Mouse (Mus musculus): ENCODE results near the gene Filip1l. TPM values are rescaled to one million over a fixed set of nuclear protein-coding genes. Genes with fewer than 3 reads are reported as not detected.

The Filip1l gene
- polyA plus RNA-seq, 1 experiment, result 11.0 TPM

DNA sequence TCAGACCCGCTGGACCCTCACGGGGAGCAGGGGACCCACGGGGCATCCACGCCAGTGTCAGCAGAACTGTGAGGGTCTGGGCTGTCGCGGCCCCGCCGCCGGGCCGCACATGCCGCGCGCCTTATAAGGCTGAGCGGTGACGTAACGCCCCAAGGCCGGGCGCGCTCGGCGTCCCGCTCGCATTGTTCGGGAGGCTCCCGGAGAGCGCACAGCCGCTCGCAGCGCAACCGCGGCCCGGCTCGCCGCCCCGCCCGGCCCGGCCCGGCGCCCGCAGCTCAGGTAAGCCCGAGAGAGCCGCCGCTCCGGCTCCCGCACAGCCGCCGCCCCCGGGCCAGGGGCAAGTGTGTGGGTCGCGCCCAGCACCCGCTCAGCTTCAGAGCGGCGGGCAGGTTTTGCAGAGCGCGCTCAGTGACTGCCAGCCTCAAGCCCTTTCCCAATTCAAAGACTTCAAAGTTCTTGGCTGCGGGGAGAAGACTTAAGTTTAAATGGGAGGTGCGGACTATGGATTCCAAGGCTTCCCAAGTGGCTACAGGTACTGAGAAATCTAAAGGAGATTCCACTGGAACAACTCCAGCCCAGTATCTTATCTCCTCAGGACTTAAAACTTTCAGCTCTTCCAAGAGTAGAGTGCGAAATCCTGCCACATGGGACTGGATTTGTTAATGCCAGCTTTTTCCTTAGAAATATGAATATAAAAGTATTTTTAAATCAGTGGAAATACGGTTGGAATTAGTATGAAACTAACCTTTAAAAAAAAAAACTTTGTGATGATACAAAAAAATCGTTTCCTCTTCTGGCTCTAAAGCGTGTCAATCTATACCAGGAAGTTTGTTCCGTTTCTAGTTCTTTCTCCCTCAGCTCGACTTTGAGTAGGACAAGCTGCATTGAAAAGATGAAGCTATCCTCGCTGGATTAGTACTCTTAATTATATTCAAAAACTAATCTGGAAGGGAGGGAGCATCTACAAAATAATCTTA lies 196.5 kb downstream of the Filip1l start:
- under 1% methylated on average over 64 of the region's 64 CpGs for WGBS
- DNase-seq (ENCODE audit: low read depth, low spot score), result no peak

DNA sequence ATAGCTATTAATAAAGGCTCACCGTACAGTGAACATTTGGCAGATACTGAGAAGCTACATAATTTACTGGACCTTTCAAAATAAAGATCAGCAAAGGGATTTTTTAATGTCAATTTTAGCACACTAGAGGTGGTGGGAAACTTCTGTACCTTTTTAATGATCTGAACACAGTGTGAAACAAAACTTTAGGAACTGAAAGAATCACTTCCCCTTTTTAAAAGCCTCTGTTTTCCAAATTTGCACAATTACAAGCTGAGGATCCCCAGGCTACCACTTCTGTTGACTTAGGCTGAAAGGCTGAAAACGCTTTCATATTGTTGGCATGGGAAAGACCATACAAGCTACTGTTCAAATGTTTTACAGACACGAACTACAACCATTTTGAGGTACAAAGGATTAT lies 197.2 kb downstream of the Filip1l start:
- WGBS, result 2% methylated on average over 3 of the region's 3 CpGs
- DNase-seq (ENCODE audit: low read depth, low spot score), result no peak

DNA sequence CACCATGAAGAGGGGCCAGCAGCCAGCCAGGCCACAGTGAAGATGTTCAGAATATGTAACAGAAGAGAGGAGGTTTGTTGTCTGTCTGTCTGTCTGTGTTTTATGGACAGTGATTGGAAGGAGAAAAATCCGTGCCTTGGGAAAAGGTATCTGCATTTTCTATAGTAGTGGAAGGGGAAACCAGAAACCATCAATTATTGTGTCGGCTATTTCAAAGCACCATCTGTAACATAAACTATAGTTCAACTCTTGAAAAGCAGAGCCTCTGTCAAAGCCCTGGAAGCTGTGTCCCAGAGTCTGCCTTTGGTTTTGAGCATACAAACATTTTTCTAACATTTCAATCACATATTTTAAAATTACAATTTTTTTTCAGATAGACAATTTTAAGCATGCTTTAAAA lies 197.9 kb downstream of the Filip1l start:
- WGBS, result 10% methylated on average over 2 of the region's 2 CpGs
- no peak for DNase-seq (ENCODE audit: low read depth, low spot score)

DNA sequence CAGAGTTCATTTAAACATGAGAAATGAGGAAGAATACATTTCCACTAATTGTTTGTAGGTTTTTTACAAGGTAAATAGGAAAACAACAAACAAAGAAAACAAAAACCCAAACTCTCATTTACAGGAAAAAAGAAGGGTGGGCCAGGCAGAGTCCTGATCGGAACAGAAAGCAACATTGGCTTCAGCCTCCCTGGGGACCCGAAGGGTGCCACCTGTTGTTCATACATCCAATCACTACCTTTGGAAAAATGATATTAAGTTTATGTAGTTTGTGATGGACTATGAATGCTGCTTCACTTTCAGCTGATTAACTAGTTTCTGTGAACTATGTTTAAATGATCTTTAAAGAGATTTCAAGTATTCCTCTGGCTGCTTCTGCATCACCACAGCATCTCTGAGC lies 198.7 kb downstream of the Filip1l start:
- DNase-seq (ENCODE audit: low read depth, low spot score), result no peak
- WGBS, result 10% methylated on average over 2 of the region's 2 CpGs

DNA sequence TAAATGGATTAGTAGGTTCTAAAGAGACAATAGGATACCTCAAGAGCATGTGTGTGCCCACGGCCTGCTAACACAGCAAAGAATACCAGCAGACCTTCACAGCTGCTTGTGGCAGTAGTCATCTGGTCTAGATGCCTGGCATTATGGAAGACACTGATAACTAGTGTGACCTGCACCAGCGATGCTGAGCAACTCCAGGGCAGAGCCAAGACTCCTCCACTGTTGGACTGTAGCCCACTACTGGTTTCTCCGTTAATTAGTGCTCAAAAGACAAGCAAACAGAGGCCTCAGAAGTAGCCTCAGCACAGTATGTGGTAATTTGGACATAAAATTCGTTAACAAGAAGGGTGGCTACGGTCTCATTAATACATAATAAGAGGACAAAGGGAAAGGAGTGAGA lies 199.8 kb downstream of the Filip1l start:
- no peak for DNase-seq (ENCODE audit: low read depth, low spot score)
- 56% methylated on average over 5 of the region's 5 CpGs for WGBS

DNA sequence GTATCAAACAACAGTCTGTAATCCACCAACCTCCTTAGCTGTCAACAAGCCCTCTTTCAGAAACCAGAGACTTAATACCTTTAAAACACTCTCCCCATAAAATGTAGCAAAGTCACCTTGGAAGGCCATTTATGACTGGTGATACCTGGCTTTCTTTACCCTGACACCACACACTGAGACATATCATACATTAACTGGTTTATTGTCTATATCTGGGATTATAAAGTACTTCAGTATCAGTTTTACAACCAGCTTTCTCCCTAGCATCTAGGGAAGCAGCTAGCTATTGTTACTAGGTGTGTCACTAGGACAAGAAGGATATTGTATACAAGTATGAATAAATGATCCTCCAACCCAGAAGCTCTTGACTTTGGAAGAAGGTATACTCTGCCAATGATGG lies 200.3 kb downstream of the Filip1l start:
- peak; percentile 64 for DNase-seq (ENCODE audit: low read depth, low spot score)

DNA sequence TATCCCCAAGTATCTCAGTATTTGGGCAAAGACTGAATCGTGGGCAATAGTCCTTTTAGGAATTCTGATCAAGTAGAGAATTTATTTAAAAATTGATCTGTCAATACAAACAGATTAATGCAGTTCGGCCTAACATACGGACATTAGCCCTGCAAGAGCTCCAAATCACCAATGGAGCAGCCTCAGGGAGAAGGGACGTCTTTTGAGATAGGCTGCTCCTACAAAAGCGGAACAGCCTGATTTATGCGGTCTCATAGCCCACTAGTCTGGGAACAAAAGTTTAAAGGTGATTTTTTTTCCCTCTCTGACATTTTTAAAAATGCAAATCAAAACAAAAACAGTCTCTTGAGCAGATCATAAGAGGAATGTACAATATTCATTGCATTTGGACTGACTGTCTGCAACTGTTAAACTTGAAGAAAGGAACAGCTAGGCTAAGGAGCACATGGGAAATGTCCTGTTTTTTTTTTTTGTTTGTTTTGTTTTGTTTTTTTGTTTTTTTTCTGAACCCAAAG lies 202.1 kb downstream of the Filip1l start:
- 72% methylated on average over 6 of the region's 6 CpGs for WGBS
- DNase-seq (ENCODE audit: low read depth, low spot score), result no peak

DNA sequence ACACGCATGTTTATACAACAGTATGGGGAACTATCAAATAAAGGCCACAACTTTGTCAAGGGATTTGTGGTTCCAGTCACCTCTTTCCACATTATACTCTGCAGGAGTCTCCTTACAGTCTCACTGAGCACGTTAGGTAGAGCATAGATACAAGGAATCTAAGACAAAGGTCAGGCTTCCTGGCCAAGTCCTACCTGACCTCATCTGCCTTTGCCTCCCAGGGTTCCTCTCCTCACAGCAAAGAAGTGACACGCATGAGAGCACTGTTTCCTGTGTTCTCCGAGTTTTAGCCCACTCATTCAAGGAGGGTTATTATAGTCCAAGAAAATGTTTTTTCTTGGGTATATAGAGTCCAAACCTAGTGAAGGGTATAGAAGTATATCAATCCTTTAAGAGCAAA lies 202.8 kb downstream of the Filip1l start:
- DNase-seq (ENCODE audit: low read depth, low spot score), result no peak
- 43% methylated on average over 4 of the region's 4 CpGs for WGBS

DNA sequence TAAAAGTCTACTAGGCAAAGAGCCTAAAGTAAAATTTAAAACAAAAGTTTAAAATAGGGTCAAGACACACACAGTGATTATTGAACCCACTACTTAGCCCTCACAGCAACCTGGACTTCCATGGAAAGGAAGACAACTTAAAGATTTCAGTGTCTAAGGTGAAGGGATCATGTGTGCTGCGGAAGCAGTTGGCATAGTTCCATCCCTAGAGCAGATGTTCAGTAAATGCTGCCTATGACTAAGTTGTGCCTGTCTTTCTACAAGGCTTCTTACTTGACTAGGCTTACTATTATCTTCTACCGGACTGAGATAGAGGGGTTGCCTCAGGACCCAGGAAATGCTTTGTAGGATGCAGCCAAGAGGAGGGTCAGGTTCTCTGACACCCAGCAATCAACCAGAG lies 203.4 kb downstream of the Filip1l start:
- WGBS, result 19% methylated on average over 2 of the region's 2 CpGs
- DNase-seq (ENCODE audit: low read depth, low spot score), result no peak

DNA sequence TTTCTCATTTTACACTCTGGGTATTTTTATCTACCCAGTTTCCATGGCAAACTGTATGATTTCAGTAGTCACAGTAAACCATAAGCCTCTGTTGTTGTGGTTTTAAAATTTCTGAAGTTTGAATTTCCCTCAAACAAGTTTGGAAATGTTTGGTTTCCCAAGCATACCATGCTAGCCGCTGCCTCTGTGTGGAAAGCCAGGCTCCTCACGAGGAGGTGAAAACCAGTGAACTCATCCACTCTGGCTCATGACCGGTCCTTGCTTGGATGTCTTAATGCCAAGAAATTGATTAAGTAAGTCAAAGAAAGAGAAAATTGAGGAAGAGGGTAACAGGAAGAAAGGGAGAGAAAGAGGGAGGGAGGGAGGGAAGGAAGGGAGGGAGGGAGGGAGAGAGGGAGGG lies 205.4 kb downstream of the Filip1l start:
- WGBS, result 75% methylated on average over 3 of the region's 3 CpGs
- no peak for DNase-seq (ENCODE audit: low read depth, low spot score)

DNA sequence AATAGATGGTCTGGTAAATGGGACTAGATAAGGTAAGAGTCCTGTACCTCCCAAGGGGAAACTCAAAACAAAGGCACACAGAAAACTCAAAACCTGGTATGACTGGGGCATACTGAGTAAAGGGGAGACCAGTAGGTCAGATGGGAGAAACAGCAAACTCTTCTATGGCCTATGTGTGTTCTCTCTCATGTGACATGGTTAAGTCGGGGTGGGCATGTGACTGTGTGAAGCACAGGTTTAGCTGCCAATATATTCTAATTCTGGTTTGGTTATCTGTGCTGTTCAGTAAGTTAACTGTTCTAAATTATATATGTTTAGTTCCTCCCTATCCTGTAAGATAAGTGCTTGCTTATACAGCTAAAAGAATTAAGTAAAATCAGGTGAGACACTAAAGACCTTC lies 207.3 kb downstream of the Filip1l start:
- 95% methylated on average over 1 of the region's 1 CpGs for WGBS
- no peak for DNase-seq (ENCODE audit: low read depth, low spot score)

DNA sequence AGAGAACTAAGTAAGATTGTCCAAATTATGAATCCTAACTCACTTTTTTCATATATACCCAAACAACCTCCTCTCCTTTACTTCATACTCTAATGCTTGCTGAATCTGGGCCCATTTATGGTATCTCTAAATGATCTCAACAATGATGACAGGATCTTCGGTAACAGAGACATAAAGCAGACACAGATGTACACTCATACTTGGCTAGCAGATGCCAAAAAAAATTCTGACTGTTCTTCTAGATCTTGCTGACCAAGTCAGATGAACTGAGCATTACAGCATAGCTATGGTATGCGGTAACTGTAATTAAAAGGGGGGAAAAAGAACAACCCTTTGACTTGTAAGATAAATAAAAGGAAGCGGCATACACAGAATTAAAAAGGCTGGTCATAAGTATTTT lies 210.6 kb downstream of the Filip1l start:
- no peak for DNase-seq (ENCODE audit: low read depth, low spot score)
- WGBS, result 45% methylated on average over 3 of the region's 3 CpGs

DNA sequence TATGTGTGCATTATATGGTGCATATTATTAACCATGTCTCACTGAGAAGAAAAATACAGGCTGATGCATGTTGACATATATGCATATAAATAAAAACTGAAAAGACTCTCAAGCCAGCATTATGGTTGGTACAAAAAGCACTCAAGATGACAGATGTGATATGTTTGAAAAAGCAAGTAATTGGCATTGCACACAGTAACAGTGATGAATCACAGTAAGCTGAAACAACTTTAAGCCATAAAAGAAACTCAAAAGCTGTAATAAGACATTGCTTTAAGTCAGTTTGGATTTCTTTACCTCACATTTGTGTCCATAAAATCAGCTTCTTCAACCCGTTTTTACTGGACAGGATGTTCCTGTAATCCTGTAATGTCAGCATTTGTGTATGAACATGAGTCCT lies 211.9 kb downstream of the Filip1l start:
- no peak for DNase-seq (ENCODE audit: low read depth, low spot score)
- 13% methylated on average over 1 of the region's 1 CpGs for WGBS

DNA sequence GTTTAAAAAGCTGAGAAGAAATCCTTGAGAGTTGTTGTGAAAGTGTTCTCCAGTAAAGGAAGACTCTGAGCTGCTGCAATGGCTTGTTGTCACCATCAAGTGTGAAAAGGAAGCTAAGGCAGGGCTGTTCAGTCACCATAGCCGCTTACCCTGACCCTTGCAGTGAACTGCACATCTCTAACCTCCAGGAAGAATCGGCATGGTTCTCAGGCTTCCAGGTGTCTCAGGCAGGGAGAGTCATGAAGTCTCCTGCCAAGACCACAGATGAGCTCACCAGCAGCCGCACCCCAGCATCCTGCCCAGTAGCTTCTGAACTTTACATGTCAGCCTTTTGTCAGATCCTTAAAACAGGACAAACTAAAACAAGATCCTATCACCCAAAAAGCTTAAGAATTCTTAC lies 213.3 kb downstream of the Filip1l start:
- WGBS, result 11% methylated on average over 3 of the region's 3 CpGs
- DNase-seq (ENCODE audit: low read depth, low spot score), result no peak

DNA sequence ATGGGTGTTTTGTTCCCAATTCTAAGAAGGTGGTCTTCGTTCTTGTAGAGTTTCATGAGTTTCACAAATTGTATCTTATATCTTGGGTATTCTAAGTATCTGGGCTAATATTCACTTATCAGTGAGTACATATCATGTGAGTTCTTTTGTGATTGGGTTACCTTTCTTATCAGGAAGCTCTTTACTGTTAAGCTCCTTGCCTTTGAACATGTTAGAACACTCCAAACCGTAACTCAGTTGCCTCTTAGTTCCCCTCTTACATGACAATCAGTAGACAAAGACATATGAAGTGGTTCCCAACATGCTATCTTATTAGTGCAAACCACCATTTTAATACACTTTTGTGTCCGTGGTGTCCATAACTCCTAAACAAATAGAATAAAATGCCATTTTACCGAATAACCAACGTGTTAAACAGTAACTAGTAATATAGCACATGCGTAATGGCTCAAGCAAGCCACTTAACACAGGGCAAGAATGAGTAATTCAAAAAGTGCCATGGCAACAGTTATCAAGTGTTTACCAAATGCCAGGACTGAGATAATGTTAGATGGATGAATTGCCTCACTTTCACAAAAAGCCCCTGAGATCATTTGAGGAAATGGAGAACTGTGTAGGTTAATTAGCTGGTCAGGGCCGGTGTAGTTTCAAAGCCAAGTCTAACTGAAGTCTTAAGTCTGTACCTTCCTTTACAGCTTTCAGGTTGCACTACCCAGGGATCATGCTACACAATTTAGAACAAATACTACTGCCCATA lies 215.9 kb downstream of the Filip1l start:
- WGBS, result 38% methylated on average over 7 of the region's 7 CpGs
- DNase-seq (ENCODE audit: low read depth, low spot score), result no peak

DNA sequence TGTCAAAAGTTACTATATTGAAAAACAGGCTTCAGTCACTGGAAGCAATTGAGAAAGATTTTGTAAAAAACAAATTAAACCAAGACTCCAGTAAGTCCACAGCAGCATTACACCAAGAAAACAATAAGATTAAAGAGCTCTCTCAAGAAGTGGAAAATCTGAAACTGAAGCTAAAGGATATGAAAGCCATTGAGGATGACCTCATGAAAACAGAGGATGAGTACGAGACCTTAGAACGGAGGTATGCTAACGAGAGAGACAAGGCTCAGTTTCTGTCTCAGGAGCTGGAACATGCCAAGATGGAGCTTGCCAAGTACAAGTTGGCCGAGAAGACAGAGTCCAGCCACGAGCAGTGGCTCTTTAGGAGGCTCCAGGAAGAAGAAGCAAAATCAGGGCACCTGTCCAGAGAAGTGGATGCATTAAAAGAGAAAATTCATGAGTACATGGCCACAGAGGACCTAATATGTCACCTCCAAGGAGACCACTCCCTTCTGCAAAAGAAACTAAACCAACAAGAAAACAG lies 218.0 kb downstream of the Filip1l start:
- no peak for DNase-seq (ENCODE audit: low read depth, low spot score)
- WGBS, result 48% methylated on average over 5 of the region's 5 CpGs

DNA sequence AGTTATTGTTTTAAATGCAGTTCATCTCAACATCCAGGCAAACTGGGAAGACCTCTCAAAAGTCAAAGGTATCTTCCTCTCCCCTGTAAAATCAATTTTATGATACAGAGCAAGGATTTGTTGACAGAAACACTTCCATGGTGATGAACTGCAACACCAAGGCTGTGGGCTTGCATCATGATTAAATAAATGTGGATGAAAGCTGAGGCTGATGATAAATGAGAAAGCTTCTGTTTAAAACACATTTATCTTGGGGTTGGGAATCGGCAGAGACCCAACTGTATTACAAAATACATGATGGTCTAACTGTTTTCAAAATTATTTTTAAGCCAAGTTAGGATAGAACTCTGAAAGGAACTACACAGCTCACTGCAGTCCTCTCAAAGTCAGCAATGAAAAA lies 220.9 kb downstream of the Filip1l start:
- WGBS, result 32% methylated on average over 1 of the region's 1 CpGs
- no peak for DNase-seq (ENCODE audit: low read depth, low spot score)

DNA sequence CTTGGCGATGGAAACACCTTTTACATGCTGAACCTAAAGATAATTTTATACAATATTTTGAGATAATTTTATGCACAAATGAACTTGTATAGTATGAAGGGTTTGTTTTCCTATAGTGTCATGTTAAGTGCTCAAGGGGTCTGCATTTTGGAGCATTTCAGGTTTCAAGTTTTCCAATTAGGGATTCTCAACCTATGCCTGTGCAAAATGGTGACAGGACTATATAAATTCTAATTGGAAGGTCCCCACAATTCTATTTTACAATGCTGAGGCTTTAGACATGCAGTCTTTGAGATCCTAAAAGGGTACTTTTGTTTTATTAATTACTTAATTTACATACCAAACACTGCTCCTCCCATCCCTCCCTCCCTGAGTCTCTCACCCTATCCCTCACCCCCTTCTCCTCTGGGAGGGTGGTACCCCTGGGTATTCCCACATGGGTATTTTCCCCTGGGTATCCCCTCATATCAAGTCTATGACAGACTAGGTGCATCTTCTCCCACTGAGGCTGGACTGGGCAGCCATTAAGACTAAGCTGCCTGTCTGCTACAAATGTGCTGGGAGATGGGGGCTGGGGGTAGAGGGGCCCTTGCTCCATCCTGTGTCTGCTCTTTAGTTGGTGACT lies 223.0 kb downstream of the Filip1l start:
- 95% methylated on average over 1 of the region's 1 CpGs for WGBS
- no peak for DNase-seq (ENCODE audit: low read depth, low spot score)

DNA sequence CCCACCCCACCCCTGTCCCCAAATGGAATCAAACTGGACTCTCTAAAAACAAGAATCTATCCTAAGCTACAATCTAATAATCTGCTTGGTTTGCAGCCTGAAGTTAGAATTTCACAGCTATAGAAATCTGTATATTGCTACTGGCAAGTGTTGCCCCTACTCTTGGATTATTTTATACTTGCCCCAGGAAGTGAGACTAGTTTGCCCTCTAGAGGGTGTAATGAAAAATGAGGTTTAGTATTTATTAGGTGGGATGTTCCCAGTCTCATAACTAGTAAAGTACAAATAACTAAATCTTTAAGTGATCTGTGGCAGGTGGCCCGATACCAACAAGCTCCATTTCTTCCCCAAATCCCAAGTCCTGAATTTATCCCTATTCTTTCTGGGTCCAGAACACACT lies 224.6 kb downstream of the Filip1l start:
- 83% methylated on average over 1 of the region's 1 CpGs for WGBS
- no peak for DNase-seq (ENCODE audit: low read depth, low spot score)

DNA sequence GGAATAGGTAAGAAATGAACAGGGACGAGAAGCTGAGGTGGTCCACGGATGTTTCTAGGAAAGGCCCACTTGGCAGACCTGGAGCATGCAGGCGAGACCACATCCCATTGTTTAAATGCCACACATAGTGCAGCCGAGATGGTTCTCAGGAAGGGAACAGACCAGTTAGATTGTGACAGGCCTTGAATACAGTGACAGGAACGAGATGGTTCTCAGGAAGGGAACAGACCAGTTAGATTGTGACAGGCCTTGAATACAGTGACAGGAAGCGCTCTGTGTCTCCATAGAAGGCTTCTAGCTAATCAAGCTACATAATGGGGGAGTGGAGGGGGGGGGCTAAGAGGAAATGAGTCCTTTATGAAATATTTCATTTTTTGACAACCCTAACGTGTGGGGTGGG lies 227.1 kb downstream of the Filip1l start:
- 68% methylated on average over 7 of the region's 7 CpGs for WGBS
- DNase-seq (ENCODE audit: low read depth, low spot score), result no peak
